ENCODE assay signal across 17 mouse cellular contexts in the genomic region with DNA sequence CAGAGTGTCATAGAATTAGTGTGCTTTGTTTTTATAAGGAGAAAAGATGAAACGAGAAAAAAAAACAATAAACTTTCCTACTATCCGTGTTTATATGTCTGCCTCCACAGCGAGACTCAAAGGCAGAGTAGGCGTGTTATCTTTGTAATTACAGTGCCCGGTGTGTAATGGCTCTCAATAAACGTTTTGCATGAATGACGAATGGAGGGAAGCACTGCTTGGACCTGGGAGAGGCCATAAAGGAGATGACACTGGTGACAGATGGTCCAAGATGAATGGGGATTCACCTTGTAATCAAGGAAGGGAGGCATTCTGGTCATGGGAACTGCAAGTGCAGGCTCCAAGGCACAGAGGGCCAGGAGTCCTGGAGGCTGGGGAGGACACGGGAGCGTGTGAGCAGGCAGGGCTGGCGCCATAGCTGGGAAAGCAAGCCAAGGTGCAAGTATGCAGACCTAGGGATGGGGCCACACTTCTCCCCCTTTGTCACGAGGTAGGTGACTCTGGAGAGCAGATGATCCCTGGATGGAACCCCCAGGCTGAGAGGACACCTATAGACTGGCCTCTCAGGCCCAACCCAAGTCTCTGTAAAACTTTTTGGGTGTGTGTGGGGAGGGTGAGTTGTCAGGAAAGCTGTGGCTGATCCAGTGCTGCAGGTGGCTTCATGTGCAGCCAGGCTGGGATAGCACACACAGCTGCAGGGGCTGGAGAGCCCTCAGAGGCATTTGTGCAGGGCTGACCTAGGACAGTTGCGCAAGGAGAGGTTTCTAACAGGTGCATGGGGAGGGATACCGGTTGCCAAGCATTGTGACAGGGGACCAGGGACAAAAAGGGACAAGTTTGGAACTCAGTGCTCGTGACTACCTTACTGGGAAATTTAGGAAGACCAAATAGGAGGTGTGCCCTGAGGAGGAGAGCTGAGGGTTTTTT. TPM values are rescaled to one million over a fixed set of nuclear protein-coding genes. Genes with fewer than 3 reads are reported as not detected.
"Had no signal": no experiment of that assay in that cellular context is flagged by ENCODE, and none has a peak within 500 bp of the region (broad histone marks: within the 10 kb centered on the region; RNA-seq: fewer than 3 reads in every experiment).

No protein-coding gene starts in this region.

- H3K27me3 ChIP-seq: limb, embryonic 12.5 days; liver, embryonic 13.5 days; midbrain, embryonic 15.5 days; stomach, embryonic 15.5 days had no signal

- H3K36me3 ChIP-seq: limb, embryonic 12.5 days; liver, embryonic 13.5 days; midbrain, embryonic 10.5 days; midbrain, embryonic 15.5 days; stomach, embryonic 15.5 days had no signal

- H3K9ac ChIP-seq: limb, embryonic 12.5 days; liver, embryonic 13.5 days; midbrain, embryonic 15.5 days; stomach, embryonic 15.5 days had no signal

- H3K4me2 ChIP-seq: limb, embryonic 12.5 days; liver, embryonic 13.5 days; midbrain, embryonic 15.5 days; stomach, embryonic 15.5 days had no signal

- ATAC-seq: hindbrain, embryonic 16.5 days; inflammation-experienced regulatory T-cells, adult 6 months; lung, postnatal 0 days; midbrain, embryonic 15.5 days had no signal

- H3K27ac ChIP-seq: limb, embryonic 12.5 days; liver, embryonic 13.5 days; midbrain, embryonic 10.5 days; midbrain, embryonic 15.5 days; stomach, embryonic 15.5 days had no signal

- H3K4me3 ChIP-seq: limb, embryonic 12.5 days; liver, embryonic 13.5 days; midbrain, embryonic 10.5 days; midbrain, embryonic 15.5 days; stomach, embryonic 15.5 days had no signal

- H3K4me1 ChIP-seq: limb, embryonic 12.5 days; liver, embryonic 13.5 days; midbrain, embryonic 10.5 days; midbrain, embryonic 15.5 days; stomach, embryonic 15.5 days had no signal

- DNase-seq: kidney, adult 9 months; liver; liver, embryonic 13.5 days; lung, adult 2 months; lung, postnatal 4 days; retina, postnatal 1 day; right cerebral cortex, postnatal 4 days; spleen, adult 18-20 months; thymus, adult 2 months; thymus, postnatal 25 days had no signal

- H3K9me3 ChIP-seq: limb, embryonic 12.5 days; liver, embryonic 13.5 days; midbrain, embryonic 10.5 days; midbrain, embryonic 15.5 days; stomach, embryonic 15.5 days had no signal

RNA-seq across cellular contexts. Expression of gene Efhd1, which starts 36.5 kb away (rescaled TPM):
- polyA plus RNA-seq: inflammation-experienced regulatory T-cells, adult 6 months had no signal
